Mouse (Mus musculus) intestine, embryonic 14.5 days (tissue): Measurements from ENCODE around the gene LTO1. TPM values are rescaled to one million over a fixed set of nuclear protein-coding genes. Genes with fewer than 3 reads are reported as not detected.
"Not testable (repeated sequence)": the region's sequence is repeated elsewhere in the genome, so short reads cannot be mapped to it uniquely, and the experiment has no call there.

Experiments used
- ATAC-seq: fragments of 200-750 bp; cut with Nextera tagmentation; replicated peaks from 2 replicates; pipeline ENCODE4 v1.8.0; 2017; ENCODE audit warnings: low read depth, moderate number of reproducible peaks, moderate TSS enrichment, moderate library complexity; ENCODE audit not compliant: low FRiP score, low TSS enrichment
- DNase-seq: peaks from one replicate; pipeline ENCODE4 v3.0.0-alpha.2; 2018; ENCODE audit warnings: low spot score
- H3K27ac ChIP-seq: fragments of 300-500 bp; sonication (generic); 2 replicates; pipeline ENCODE4 v1.5.1; 2014; ENCODE audit warnings: low read depth, mild to moderate bottlenecking, control low read depth
- H3K27me3 ChIP-seq: fragments of 300-500 bp; sonication (generic); replicated peaks from 2 replicates; pipeline ENCODE4 v1.6.1; 2014; ENCODE audit warnings: low read length, control low read depth; ENCODE audit not compliant: control insufficient read depth, insufficient read depth
- H3K36me3 ChIP-seq: fragments of 300-500 bp; sonication (generic); 2 replicates; pipeline ENCODE4 v1.6.1; 2014; ENCODE audit warnings: low read length, control low read depth; ENCODE audit not compliant: control insufficient read depth, insufficient read depth
- H3K4me1 ChIP-seq: fragments of 300-500 bp; sonication (generic); replicated peaks from 2 replicates; pipeline ENCODE4 v1.6.1; 2014; ENCODE audit warnings: low read length, control low read depth, mixed read lengths; ENCODE audit not compliant: control insufficient read depth, insufficient read depth
- H3K4me2 ChIP-seq: fragments of 300-500 bp; sonication (generic); 2 replicates; pipeline ENCODE4 v1.6.1; 2014; ENCODE audit warnings: low read length
- H3K4me3 ChIP-seq: fragments of 300-500 bp; sonication (generic); 2 replicates; pipeline ENCODE4 v1.5.1; 2014; ENCODE audit warnings: low read depth, low read length, control low read depth, mixed read lengths
- H3K9ac ChIP-seq: fragments of 300-500 bp; sonication (generic); 2 replicates; pipeline ENCODE4 v1.6.1; 2014; ENCODE audit warnings: mild to moderate bottlenecking, low read length
- H3K9me3 ChIP-seq: fragments of 300-500 bp; sonication (generic); 2 replicates; pipeline ENCODE4 v1.6.1; 2016; ENCODE audit warnings: low read length, control low read depth; ENCODE audit not compliant: control insufficient read depth
- WGBS: fragments of 180-500 bp; shearing (Covaris S2); extraction: QIAGEN DNeasy Blood & Tissue Kit; methylation state at CpG from one replicate; pipeline ENCODE4 v1.1.7; 2014; 5-methylcytosine and 5-hydroxymethylcytosine counted together
- polyA plus RNA-seq: library from polyadenylated mRNA; unstranded; fragments of >200 nt; fragmentation: Nextera tagmentation; extraction: Ambion mirVana; gene quantifications from 2 replicates; pipeline ENCODE4 v1.2.1, GENCODE M21; 2014

LTO1 gene
- polyA plus RNA-seq, 1 experiment from 2014 or later, result 19.1 TPM

GRCm38 (mm10) chr7:144887672-144888071 lies 27.2 kb upstream of the LTO1 start:
- no peak for ATAC-seq
- no peaks in the 10 kb centered on the region for H3K36me3 ChIP-seq
- no peak overlapping the region for H3K4me2 ChIP-seq
- H3K4me1 ChIP-seq, result no peaks in the 10 kb centered on the region
- peaks cover 18% of the 10 kb centered on the region for H3K27me3 ChIP-seq
- no peak overlapping the region for H3K4me3 ChIP-seq
- DNase-seq, result no peak
- H3K9ac ChIP-seq, result no peak overlapping the region
- H3K27ac ChIP-seq, result no peak overlapping the region
- 79% methylated on average over 2 of the region's 2 CpGs for WGBS
- 0 out of 2 replicates have a peak, but pooled peaks cover 4% of the 10 kb centered on the region for H3K9me3 ChIP-seq

DNA sequence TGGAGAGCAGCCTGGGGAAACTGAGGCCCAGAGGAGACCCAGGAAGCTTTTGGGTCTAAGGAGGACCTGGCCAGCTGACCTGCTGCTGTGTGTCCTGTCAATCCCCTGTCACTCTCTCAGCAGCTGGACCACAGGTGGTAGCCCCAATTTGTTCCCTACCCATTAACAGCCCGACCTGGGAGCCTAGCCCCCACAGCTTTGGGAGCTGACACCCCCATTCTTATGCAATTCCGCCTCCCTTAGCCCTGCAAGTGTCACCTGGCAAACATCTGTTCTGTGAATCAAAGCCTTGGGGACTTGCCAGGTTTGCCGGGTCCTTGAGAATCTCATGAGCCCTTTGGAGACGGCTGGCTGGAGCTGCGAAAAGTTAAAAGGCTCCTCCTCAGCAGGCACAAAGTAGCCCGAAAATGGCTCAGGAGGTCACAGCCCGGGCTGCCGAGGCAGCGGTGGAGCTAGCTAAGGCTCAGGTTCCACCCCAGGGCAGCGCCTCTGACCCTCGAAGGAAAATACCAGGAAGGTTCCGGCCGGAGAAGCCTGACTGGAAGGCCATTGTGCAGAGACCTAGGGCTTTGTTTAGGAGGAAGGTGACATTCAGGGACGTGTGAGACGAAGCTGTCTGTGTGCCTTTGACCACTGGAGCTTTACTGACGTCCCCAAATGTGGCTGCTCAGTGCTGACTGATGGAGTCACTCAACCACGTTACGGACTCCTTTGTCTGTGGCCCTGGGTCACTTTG lies 26.2 kb upstream of the LTO1 start:
- DNase-seq, result no peak

GRCm38 (mm10) chr7:144890661-144891060 lies 24.2 kb upstream of the LTO1 start:
- H3K9me3 ChIP-seq, H3K4me2 ChIP-seq, ATAC-seq, H3K9ac ChIP-seq, DNase-seq, H3K4me1 ChIP-seq, H3K27ac ChIP-seq, H3K4me3 ChIP-seq, H3K36me3 ChIP-seq: not testable (repeated sequence)
- peaks cover 31% of the 10 kb centered on the region for H3K27me3 ChIP-seq
- WGBS, result 70% methylated on average over 1 of the region's 1 CpGs

More for the DNA sequence above, 26.2 kb upstream of the LTO1 start:
- Histone ChIP-seq H3K4me3 (no peak overlapping the region), H3K27ac (no peak overlapping the region), H3K27me3 (peaks cover 18% of the 10 kb centered on the region), H3K36me3 (no peaks in the 10 kb centered on the region), H3K9ac (no peak overlapping the region), H3K9me3 (0 out of 2 replicates have a peak, but pooled peaks cover 4% of the 10 kb centered on the region), H3K4me2 (no peak overlapping the region), H3K4me1 (no peaks in the 10 kb centered on the region)
- ATAC-seq, result no peak
- WGBS, result 7% methylated on average over 18 of the region's 18 CpGs

GRCm38 (mm10) chr7:144891863-144892262 lies 23.0 kb upstream of the LTO1 start:
- H3K4me3 ChIP-seq, result no peak overlapping the region
- H3K27ac ChIP-seq, result no peak overlapping the region
- DNase-seq (no peak), ATAC-seq (no peak)
- H3K4me2 ChIP-seq, result no peak overlapping the region
- H3K36me3 ChIP-seq, result no peaks in the 10 kb centered on the region
- peaks cover 43% of the 10 kb centered on the region for H3K27me3 ChIP-seq
- 75% methylated on average over 2 of the region's 2 CpGs for WGBS
- no peak overlapping the region for H3K9ac ChIP-seq
- peaks cover 17% of the 10 kb centered on the region for H3K4me1 ChIP-seq
- H3K9me3 ChIP-seq, result 0 out of 2 replicates have a peak, but pooled peaks cover 4% of the 10 kb centered on the region

GRCm38 (mm10) chr7:144892322-144892721 lies 22.6 kb upstream of the LTO1 start:
- Histone ChIP-seq H3K4me3 (no peak overlapping the region), H3K4me2 (no peak overlapping the region), H3K4me1 (peaks cover 18% of the 10 kb centered on the region), H3K9ac (no peak overlapping the region), H3K9me3 (0 out of 2 replicates have a peak, but pooled peaks cover 4% of the 10 kb centered on the region), H3K27me3 (peaks cover 48% of the 10 kb centered on the region), H3K36me3 (no peaks in the 10 kb centered on the region), H3K27ac (no peak overlapping the region)
- WGBS, result 47% methylated on average over 6 of the region's 6 CpGs
- DNase-seq (no peak), ATAC-seq (no peak)

DNA sequence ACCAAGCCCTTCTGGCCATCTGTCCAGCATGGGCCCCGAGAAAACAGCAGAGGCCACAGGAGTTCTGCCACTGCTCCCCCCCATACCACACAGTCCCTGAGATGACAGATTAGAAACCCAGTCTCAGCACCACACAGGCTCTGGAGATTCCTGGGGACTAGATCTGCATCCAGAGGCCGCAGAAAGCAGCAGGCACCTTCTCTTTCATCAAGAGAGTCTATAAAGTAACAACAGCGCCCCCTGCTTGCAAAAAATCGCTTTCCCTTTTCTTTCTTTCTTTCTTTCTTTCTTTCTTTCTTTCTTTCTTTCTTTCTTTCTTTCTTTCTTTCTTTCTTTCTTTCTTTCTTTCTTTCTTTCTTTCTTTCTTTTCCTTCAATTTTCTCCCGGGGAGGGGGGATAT lies 20.7 kb upstream of the LTO1 start:
- DNase-seq, result peak; percentile 67

DNA sequence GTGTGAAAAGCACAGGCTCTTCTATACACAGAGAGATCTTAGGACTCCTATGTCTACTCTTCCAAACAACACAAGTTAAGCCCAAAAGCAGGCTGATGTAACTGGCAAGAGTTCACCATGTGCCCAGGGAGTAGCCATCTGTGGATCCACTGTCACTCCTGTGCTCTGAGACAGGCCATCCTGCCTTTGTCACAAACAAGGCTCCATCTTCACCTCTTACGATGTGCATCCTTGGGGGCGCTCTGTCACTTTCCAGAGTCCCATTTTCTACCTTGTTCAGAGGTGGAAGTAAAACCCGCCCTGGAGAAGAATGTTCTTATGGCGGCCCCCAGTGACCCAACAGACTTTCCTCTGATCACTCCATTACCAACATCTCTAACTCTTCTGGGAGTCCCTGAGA lies 20.2 kb upstream of the LTO1 start:
- ATAC-seq (no peak), DNase-seq (peak; percentile 56)
- Histone ChIP-seq H3K4me3 (no peak overlapping the region), H3K9me3 (no peaks in the 10 kb centered on the region), H3K27me3 (peaks cover 53% of the 10 kb centered on the region), H3K36me3 (no peaks in the 10 kb centered on the region), H3K4me1 (peaks cover 18% of the 10 kb centered on the region), H3K27ac (no peak overlapping the region), H3K9ac (no peak overlapping the region), H3K4me2 (no peak overlapping the region)
- WGBS, result 2% methylated on average over 4 of the region's 4 CpGs

More for the DNA sequence above, 20.7 kb upstream of the LTO1 start:
- no peak overlapping the region for H3K9ac ChIP-seq
- 4% methylated on average over 5 of the region's 5 CpGs for WGBS
- H3K4me3 ChIP-seq, result no peak overlapping the region
- no peak overlapping the region for H3K27ac ChIP-seq
- peaks cover 53% of the 10 kb centered on the region for H3K27me3 ChIP-seq
- no peak overlapping the region for H3K4me2 ChIP-seq
- no peak for ATAC-seq
- H3K36me3 ChIP-seq, result no peaks in the 10 kb centered on the region
- peaks cover 18% of the 10 kb centered on the region for H3K4me1 ChIP-seq
- no peaks in the 10 kb centered on the region for H3K9me3 ChIP-seq

DNA sequence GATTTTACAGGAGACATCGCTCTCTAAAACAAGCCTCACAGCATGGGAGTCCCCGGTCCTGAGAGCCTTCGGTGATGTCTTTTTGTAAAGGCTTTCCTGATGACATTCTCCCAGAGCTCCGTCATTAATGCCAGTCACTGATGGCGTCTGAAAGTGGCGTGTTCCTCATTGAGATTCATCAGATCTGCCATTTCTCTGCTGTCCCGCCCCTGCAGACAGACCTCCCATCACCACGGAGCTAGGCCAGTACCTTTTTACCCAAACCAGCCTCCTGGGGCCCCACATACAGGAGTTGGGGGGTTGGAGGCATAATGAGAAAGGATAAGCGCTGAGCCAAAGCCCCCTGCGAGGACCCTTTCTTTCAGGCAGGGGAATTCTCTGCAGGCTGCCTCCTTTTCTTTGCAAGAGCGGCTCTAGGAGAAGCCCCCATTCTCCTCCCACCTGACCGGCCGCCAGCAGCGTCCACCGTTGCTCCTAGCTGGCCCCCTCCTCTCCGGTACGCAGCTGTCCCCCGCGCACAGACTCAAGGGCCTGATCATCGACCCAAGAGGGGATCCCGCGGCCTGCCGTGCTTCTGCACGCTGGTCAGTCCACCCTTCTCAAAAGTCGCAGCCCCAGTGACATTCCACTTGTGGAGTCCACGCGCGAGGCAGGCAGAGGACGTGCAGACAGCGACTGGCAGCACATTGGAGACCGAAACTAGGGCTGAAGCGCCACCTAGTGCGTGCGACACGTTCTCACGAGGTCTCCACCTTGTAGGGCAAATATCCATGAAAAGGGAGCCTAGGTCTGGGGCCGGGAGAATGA lies 19.4 kb upstream of the LTO1 start:
- Histone ChIP-seq H3K4me3 (peak overlapping the region; percentile 40), H3K9ac (peak overlapping the region; percentile 10; the same call in 1 of the 2 replicates), H3K27ac (no peak overlapping the region), H3K36me3 (no peaks in the 10 kb centered on the region), H3K9me3 (no peaks in the 10 kb centered on the region), H3K4me2 (peak overlapping the region; percentile 71), H3K27me3 (peaks cover 54% of the 10 kb centered on the region), H3K4me1 (peaks cover 18% of the 10 kb centered on the region)
- peak; percentile 65 for ATAC-seq
- DNase-seq, result peak; percentile 84
- under 1% methylated on average over 37 of the region's 37 CpGs for WGBS
